Mouse (Mus musculus): ENCODE results near the gene Palld. TPM values are rescaled to one million over a fixed set of nuclear protein-coding genes. Genes with fewer than 3 reads are reported as not detected.

Palld gene
- total RNA-seq, 2 experiments from 2014 or later: 6.6 to 6.7 TPM

DNA sequence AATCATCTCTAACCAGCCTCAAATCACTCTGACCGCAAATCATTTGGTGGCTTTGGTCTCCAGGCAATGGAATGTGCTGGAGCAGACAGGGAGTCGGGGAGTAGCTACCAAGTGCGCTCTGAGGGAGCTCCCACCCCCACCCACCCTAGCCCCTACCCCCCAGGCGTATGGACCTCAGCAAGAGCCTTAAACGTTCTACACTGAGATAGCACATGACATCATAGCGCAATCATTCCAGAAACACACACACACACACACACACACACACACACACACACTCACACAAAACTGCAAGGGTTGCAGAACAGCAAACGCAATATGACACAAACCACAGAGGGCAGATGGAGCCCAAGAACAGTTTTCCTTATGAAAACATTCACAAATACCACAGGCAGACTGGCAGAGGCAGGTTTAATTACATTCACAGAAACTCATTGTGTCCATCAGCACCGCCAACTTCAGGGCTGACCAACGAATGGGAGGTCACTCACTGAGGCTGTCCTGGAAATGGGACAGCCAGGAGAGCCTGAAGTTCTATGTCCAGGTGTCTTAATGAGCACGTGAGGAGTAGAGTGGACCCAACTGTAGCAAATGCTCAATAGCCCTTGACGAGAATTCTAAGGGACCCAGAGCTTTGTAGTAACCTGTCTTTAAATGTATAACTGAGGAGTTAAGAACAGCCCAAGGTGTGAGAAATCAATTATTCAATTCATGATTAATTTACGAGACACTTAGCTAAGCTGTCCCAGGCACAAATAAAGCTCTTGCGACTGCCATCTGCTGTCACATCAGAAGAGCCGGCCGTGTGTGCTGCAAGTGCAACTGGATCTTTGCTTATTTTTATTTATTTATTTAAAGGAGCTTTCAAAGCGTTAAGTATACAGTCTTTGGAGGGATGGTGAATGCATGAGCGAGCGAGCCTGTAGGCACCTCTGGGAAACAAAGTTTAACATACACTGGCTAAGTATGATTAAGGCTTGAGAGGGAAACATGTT is 145.2 kb downstream of the Palld start:
- no peak overlapping the region for H3K27ac ChIP-seq
- DNase-seq (ENCODE audit: low spot score in 2 of 2): no peak
- H3K4me3 ChIP-seq: no peak overlapping the region
- TF ChIP-seq CTCF (conservative IDR thresholded peaks at IDR 0.05): peak; percentile 65

DNA sequence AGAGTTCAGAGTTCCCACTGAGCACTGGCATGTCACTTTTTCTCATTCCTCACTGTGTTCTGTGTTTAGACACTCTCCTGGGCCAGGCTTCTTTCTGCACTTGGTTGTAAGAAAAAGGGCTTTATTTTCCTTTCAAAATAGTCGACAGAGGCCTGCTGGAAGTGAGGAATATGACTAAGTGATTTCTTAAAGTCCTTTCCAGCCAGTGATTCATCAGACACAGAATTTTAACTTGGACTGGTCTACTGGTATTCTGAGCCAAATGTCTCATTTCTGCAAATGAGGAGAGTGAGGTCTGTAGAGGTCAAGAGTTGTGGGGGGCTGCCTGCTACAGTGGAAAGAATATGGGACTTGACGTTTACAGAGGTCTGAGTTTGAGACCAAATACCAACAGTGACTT is 147.3 kb downstream of the Palld start:
- TF ChIP-seq CTCF (conservative IDR thresholded peaks at IDR 0.05): no peak
- Histone ChIP-seq H3K4me3 (no peak overlapping the region), H3K27ac (no peak overlapping the region)
- DNase-seq (ENCODE audit: low spot score in 2 of 2): no peak

DNA sequence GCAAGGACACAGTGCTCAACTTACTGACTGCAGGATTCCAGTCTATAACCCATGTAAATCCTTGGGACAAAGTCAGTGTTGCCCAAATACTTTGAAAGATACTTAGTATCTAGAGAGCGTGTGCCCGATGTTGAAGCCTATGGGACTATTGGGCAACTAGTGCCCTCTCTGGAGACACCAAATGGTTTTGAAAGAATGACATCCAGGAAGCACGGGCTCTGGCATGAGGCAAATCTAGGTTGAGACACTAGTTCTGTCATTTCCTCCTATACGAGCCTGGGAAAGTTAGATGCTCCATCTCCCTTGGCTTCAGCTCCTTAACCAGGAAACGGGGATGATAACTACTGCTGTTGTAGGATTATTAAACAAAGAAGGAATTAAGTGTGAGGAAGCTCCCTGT is 155.4 kb downstream of the Palld start:
- no peak overlapping the region for H3K4me3 ChIP-seq
- H3K27ac ChIP-seq: no peak overlapping the region
- DNase-seq (ENCODE audit: low spot score in 2 of 2): no peak
- no peak for TF ChIP-seq CTCF (conservative IDR thresholded peaks at IDR 0.05)

DNA sequence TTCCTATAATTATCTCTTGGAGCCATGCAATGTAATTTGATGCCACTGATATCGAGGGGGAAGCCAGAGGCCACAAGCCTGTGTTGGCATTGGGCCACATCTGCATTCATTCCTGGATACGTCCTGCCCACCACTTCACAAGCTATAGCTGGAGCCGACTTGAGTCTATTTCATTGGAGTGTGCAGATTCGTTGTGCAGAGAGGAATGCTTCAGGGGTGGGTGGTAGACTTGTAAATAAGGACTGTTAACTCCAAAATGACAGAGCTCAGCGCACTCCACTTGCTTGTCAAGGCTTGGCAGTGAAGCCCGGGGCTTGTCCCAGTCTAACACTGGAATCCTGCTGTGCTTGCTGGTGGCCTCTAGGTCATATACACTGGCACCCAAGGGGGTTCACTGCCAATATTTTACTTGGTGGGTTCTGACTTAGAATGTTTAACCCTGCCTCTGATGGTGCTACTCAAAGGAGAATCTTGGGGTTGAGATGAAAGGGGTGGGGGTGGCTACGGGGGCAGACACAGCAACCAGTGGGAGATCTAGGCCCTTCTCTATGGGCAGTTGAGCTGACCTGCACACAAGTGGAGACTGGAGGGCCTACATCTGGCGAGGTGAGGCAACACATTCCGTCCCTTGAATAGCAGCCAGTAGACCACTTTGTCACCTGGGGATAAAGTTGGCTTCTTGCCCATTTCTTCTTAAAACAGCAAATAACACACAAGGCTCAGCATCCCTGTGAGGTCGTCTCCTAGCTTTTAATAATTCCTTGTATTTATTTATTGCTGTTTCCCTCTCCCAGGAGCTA is 157.1 kb downstream of the Palld start:
- TF ChIP-seq CTCF (conservative IDR thresholded peaks at IDR 0.05): no peak
- no peak overlapping the region for H3K27ac ChIP-seq
- H3K4me3 ChIP-seq: no peak overlapping the region
- no peak for DNase-seq (ENCODE audit: low spot score in 2 of 2)

DNA sequence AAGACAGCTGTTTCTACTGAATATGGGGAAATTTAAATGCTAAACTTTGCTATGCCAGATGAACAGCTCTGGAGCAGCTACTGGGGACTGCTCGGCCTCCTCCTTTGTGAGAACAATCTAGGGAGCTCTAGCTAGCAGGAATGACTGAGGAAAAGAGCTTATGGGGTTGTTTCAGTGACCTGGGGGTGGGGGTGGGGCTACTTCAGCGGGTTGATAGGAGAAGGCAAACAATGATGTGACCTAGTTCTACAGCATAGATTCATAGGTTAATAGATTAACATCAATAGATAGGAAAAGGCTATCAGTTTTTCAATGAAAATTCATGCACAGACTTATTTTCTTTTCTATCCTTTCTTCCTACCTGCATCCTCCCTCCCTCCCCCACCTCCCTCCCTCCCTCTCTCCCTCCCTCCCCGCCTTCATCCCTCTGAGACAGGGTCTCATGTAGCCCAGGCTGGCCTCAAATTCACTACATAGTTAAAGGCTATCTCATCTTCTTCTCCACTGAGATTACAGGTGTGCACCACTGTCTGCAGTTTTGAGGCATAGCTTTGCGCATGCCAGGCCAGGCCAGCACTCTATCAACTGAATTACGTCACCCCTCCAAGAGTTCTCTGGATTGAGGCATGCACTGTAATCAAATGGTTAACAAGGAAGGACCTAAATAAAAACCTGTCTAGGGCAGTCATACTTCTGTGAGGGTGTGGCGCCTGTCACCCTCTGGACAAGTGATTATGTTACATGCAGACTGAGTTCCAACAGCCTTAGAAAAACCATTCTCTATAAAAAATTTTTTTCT is 158.5 kb downstream of the Palld start:
- no peak overlapping the region for H3K4me3 ChIP-seq

DNA sequence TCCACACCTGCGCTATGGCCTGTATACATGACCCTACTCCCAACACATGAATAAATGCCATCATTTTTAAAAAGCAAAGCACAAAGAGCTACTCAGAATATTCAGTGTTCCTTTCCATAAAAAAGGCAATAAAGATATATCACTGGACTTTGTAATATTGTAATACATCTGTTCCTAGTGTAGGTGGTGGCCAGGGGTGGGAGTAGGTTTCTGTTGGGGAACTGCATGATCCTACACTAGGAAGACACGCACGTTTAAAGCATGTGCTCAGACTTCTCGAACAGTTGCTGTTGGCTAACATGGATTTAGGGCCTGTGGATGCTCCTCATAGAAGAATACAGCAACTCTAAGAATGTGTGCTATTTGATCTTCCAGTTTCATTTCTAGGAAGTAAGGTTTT is 165.0 kb downstream of the Palld start:
- H3K4me3 ChIP-seq: no peak overlapping the region
- no peak for TF ChIP-seq CTCF (conservative IDR thresholded peaks at IDR 0.05)
- no peak for DNase-seq (ENCODE audit: low spot score in 2 of 2)
- H3K27ac ChIP-seq: no peak overlapping the region

More for the DNA sequence above, 158.5 kb downstream of the Palld start:
- no peak for DNase-seq (ENCODE audit: low spot score in 2 of 2)
- no peak overlapping the region for H3K27ac ChIP-seq
- TF ChIP-seq CTCF (conservative IDR thresholded peaks at IDR 0.05): no peak

DNA sequence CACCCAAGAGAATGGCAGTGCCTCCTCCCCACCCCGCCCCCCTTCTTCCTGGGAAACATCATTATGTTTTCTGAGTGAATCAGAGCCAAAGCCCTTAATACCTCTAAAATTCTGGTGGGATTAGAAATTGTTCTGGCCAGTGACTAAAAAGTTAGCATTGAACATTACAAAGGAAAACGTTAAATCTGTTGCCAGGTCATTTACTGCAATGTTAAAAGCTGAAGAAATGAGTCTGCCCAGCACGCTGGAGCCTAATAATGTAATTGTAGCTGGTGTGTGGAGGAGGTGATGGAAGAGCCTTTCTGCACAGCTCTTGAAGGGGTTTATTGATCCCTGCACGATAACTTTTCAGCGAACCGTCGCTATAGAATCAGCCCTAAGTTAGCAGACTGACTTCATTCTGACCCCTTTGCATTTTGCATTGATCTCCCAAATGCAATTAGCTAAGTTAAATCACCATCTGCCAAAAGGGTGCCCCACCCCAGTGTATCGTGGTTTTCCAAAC is 165.7 kb downstream of the Palld start:
- no peak overlapping the region for H3K4me3 ChIP-seq
- no peak for TF ChIP-seq CTCF (conservative IDR thresholded peaks at IDR 0.05)
- H3K27ac ChIP-seq: no peak overlapping the region
- no peak for DNase-seq (ENCODE audit: low spot score in 2 of 2)

DNA sequence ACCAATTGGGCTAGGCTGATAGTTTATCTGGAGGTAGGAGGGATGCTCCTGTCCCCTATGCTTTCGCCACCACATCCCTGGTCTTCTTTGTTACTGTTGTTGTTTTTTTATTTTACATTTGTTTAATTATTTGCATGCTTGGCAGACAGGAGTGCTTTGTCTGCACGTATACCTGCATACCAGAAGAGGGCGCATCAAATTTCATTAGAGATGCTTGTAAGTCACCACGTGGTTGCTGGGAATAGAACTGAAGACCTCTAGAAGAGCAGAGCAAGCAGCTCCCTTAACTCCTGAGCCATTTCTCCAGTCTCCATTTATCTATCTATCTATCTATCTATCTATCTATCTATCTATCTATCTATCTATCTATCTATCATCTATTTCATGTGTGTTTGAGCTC is 166.4 kb downstream of the Palld start:
- DNase-seq (ENCODE audit: low spot score in 2 of 2): no peak
- no peak overlapping the region for H3K27ac ChIP-seq
- TF ChIP-seq CTCF (conservative IDR thresholded peaks at IDR 0.05): peak; percentile 63
- no peak overlapping the region for H3K4me3 ChIP-seq

DNA sequence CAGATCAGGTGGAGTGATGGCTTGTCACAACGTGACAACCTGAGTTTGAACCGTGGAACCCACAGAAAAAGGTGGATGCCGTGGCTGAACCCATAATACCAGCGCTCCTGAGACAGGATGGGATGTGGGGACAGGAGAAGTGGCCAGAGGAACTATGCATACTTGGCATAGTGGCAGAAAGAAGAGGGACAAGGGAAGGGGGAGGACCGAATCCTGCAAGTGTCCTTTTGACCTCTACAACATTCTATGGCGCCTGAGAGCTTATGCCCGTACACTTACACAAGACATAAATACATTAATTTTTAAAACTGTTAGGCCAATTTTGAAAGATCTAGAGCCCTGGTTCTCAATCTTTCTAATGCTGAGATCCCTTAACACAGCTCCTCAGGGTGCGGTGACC is 168.3 kb downstream of the Palld start:
- H3K4me3 ChIP-seq: no peak overlapping the region
- TF ChIP-seq CTCF (conservative IDR thresholded peaks at IDR 0.05): no peak
- no peak for DNase-seq (ENCODE audit: low spot score in 2 of 2)
- H3K27ac ChIP-seq: no peak overlapping the region

DNA sequence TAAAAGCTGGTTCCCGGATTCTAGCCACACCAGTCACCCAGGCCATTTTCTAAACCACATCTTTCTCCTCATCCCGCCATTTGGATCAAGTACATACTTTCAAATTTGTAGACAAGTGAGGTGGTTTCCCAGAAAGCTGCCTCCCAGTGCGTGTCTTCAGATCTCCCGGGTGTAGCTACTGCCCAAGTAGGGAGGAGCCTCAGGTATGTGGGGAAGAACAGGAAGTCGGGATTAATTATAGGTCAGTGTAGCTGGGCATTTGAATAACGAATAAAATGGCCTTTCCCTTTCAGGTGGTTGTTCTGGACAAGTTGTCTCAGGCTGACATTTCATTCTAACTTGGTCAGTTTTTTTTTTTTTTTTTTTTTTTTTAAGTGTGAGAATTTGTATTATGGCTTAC is 170.3 kb downstream of the Palld start:
- no peak for TF ChIP-seq CTCF (conservative IDR thresholded peaks at IDR 0.05)
- no peak for DNase-seq (ENCODE audit: low spot score in 2 of 2)
- H3K4me3 ChIP-seq: no peak overlapping the region
- H3K27ac ChIP-seq: no peak overlapping the region

DNA sequence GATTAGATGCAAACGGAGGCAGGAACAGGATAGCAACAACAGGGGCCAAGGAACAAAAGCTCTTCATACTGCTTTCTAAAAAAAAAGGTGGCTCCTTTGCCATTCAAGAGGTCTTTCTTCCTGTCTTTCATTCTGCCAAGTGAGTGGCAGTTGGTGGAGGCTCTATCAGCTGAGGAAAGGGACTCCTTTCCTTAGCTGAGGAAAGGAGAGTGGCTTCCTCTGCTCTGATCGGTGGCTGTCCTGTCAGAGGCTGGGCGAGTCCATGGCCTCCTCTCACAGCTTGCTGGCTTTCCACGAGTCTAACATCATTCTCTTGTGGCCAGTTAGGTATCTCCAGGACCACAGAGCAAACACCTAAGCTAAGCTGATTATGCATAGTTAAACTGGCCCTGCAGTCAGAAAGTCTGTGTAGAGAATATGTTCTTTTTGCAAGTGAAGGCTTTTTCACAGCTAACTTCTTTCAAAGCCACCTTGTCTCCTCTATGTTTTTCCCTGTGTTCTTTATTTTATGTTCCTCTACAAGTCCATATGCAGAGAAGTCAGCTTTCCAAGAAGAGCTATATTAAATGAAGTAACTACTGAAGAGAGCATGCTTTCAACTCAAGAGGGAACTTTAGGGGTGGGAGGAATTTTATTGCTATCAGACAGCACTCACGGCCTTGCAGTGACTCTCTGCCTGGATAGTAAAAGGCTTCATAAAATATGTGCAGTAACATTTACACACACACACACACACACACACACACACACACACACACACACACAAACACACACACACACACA is 171.0 kb downstream of the Palld start:
- TF ChIP-seq CTCF (conservative IDR thresholded peaks at IDR 0.05): no peak
- DNase-seq (ENCODE audit: low spot score in 2 of 2): no peak
- Histone ChIP-seq H3K27ac (no peak overlapping the region), H3K4me3 (no peak overlapping the region)

DNA sequence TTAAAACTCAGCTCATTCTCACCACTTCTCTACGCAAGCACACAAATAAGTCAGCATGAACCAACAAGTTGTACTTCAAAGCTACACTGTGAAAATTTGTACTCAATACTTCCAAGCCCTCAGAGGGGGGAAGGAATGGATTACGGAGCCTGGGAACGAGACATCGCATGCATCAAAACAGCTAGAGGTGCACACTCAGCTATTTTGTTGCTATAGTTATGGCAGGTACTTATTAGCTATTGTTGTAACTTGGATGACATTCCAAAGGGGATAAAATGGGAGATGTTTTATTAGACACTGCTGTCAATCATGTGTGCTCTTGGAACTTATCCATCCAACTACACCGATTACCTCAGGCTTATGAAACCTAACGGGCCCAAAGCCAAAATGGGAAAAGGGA is 171.8 kb downstream of the Palld start:
- TF ChIP-seq CTCF (conservative IDR thresholded peaks at IDR 0.05): no peak
- H3K4me3 ChIP-seq: no peak overlapping the region
- DNase-seq (ENCODE audit: low spot score in 2 of 2): no peak
- no peak overlapping the region for H3K27ac ChIP-seq

Data from layer of hippocampus, adult 2 months (tissue).